Mouse (Mus musculus) limb, embryonic 10.5 days (tissue): Measurements from ENCODE around the gene Tie1. TPM values are rescaled to one million over a fixed set of nuclear protein-coding genes. Genes with fewer than 3 reads are reported as not detected.

Experiments
- DNase-seq: peaks from one replicate; pipeline ENCODE4 v3.0.0-alpha.2; 2017; ENCODE audit warnings: low spot score
- H3K27ac ChIP-seq: fragments of 300-500 bp; sonication (generic); 2 replicates; pipeline ENCODE4 v1.5.1; 2016; ENCODE audit warnings: mild to moderate bottlenecking
- H3K27me3 ChIP-seq: fragments of 300-500 bp; sonication (generic); 2 replicates; pipeline ENCODE4 v1.6.1; 2016; ENCODE audit warnings: low read depth, mild to moderate bottlenecking; ENCODE audit not compliant: poor library complexity, severe bottlenecking
- H3K36me3 ChIP-seq: fragments of 300-500 bp; sonication (generic); 2 replicates; pipeline ENCODE4 v1.6.1; 2016; ENCODE audit warnings: mild to moderate bottlenecking, moderate library complexity
- H3K4me1 ChIP-seq: fragments of 300-500 bp; sonication (generic); 2 replicates; pipeline ENCODE4 v1.6.1; 2016
- H3K4me3 ChIP-seq: fragments of 300-500 bp; sonication (generic); 2 replicates; pipeline ENCODE4 v1.5.1; 2016; ENCODE audit warnings: mild to moderate bottlenecking, moderate library complexity
- H3K9me3 ChIP-seq: fragments of 300-500 bp; sonication (generic); replicated peaks from 2 replicates; pipeline ENCODE4 v1.6.1; 2016; ENCODE audit warnings: mild to moderate bottlenecking
- WGBS: fragments of 180-500 bp; shearing (Covaris S2); methylation state at CpG from one replicate; pipeline ENCODE4 v1.1.7; 2016; 5-methylcytosine and 5-hydroxymethylcytosine counted together
- polyA plus RNA-seq: library from polyadenylated mRNA; unstranded; fragments of >200 nt; fragmentation: Nextera tagmentation; extraction: Ambion mirVana; gene quantifications from 2 replicates; pipeline ENCODE4 v1.2.1, GENCODE M21; 2016

The Tie1 gene
- polyA plus RNA-seq, 1 experiment from 2014 or later = 19.4 TPM

- no peaks in the 10 kb centered on the region for H3K27me3 ChIP-seq
- no peak for DNase-seq
- H3K4me3 ChIP-seq = peak overlapping the region; percentile 78
- H3K36me3 ChIP-seq = peaks cover 37% of the 10 kb centered on the region
- WGBS = 2% methylated on average over 5 of the region's 5 CpGs
- peaks cover 36% of the 10 kb centered on the region for H3K4me1 ChIP-seq
- H3K27ac ChIP-seq = peak overlapping the region; percentile 86
- no peaks in the 10 kb centered on the region for H3K9me3 ChIP-seq
Observed at GRCm38 (mm10) chr4:118427415-118427767, 62.5 kb downstream of the Tie1 start.

DNA sequence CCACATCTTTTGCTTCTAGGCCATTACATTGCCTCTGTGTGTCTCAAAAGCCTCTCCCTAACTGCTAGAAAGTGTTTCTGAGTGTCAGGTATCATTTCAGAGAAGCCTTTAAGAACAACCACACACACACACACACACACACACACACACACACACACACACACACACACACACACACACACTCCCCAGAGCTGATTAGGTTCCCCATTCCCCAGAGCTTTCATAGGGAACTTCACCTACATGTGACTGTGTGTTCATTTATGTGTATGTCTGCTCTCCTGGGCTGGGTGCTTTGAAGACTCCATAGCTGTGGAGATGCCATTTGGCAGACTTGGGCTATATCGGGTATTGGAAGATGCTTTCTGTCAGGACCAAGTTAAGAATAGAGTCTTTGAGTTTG lies 64.5 kb downstream of the Tie1 start:
- WGBS = 92% methylated on average over 1 of the region's 1 CpGs
- peaks cover 35% of the 10 kb centered on the region for H3K36me3 ChIP-seq
- no peak for DNase-seq

GRCm38 (mm10) chr4:118424541-118425160 lies 65.2 kb downstream of the Tie1 start:
- DNase-seq = no peak
- H3K27ac ChIP-seq = no peak overlapping the region
- H3K4me1 ChIP-seq = peaks cover 27% of the 10 kb centered on the region
- H3K4me3 ChIP-seq = no peak overlapping the region
- H3K27me3 ChIP-seq = no peaks in the 10 kb centered on the region
- 90% methylated on average over 4 of the region's 4 CpGs for WGBS
- H3K36me3 ChIP-seq = peaks cover 39% of the 10 kb centered on the region
- no peaks in the 10 kb centered on the region for H3K9me3 ChIP-seq

More for the DNA sequence above, 64.5 kb downstream of the Tie1 start:
- no peaks in the 10 kb centered on the region for H3K27me3 ChIP-seq
- no peak overlapping the region for H3K27ac ChIP-seq
- no peaks in the 10 kb centered on the region for H3K9me3 ChIP-seq
- no peak overlapping the region for H3K4me3 ChIP-seq
- H3K4me1 ChIP-seq = peaks cover 32% of the 10 kb centered on the region

- H3K36me3 ChIP-seq = peaks cover 65% of the 10 kb centered on the region
Observed at GRCm38 (mm10) chr4:118421384-118421783, 68.5 kb downstream of the Tie1 start.

More at GRCm38 (mm10) chr4:118421384-118421783, 68.5 kb downstream of the Tie1 start:
- Histone ChIP-seq H3K9me3 (no peaks in the 10 kb centered on the region), H3K4me3 (no peak overlapping the region), H3K27ac (no peak overlapping the region), H3K27me3 (no peaks in the 10 kb centered on the region), H3K4me1 (no peaks in the 10 kb centered on the region)
- WGBS = 98% methylated on average over 3 of the region's 3 CpGs
- DNase-seq = no peak

Other genes starting within 250 kb of the Tie1 start
- 67.5 and 77.3 TPM in 2 replicates for gene Ptprf, start 198.7 kb downstream of the Tie1 start, polyA plus RNA-seq
- 8.4 and 11.4 TPM in 2 replicates for gene Szt2, start 80.8 kb downstream of the Tie1 start, polyA plus RNA-seq
- 141 and 147 TPM in 2 replicates for gene Med8, start 80.7 kb downstream of the Tie1 start, polyA plus RNA-seq
- gene Elovl1, start 62.0 kb downstream of the Tie1 start, polyA plus RNA-seq = 45.5 and 48.1 TPM in 2 replicates
- 431 and 433 TPM in 2 replicates for gene Cdc20, start 52.7 kb downstream of the Tie1 start, polyA plus RNA-seq
- 0.74 and 1.2 TPM in 2 replicates for gene Mpl, start 32.5 kb downstream of the Tie1 start, polyA plus RNA-seq
- 0.78 and 1.2 TPM in 2 replicates for gene 2610528J11Rik, start 36.9 kb upstream of the Tie1 start, polyA plus RNA-seq
- 0.34 and 0.54 TPM in 2 replicates for gene Tmem125, start 54.0 kb upstream of the Tie1 start, polyA plus RNA-seq
- gene Cfap57, start 130.7 kb upstream of the Tie1 start, polyA plus RNA-seq = 0.36 and 0.64 TPM in 2 replicates
- gene Ebna1bp2, start 130.7 kb upstream of the Tie1 start, polyA plus RNA-seq = 180 and 228 TPM in 2 replicates
- not detected in 2 replicates for gene Olfr62, start 168.9 kb upstream of the Tie1 start, polyA plus RNA-seq
- 0.05 TPM in 1 of 2 replicates, not detected in the other for gene Olfr1342, start 202.7 kb upstream of the Tie1 start, polyA plus RNA-seq
- not detected in 2 replicates for gene Olfr1341, start 213.5 kb upstream of the Tie1 start, polyA plus RNA-seq
- gene Olfr1340, start 230.1 kb upstream of the Tie1 start, polyA plus RNA-seq = not detected in 2 replicates
- not detected in 2 replicates for gene Olfr1339, start 242.1 kb upstream of the Tie1 start, polyA plus RNA-seq